Mouse (Mus musculus) ES-Bruce4 (cell line): ENCODE measurements around the gene Map4k4.

ENCODE experiments used
- CTCF ChIP-seq: IDR thresholded peaks from one replicate; pipeline ENCODE4 v1.8.1; 2011; ENCODE audit warnings: low read depth, low read length
- EP300 ChIP-seq: IDR thresholded peaks from 2 replicates; pipeline ENCODE4 v1.6.1; 2011; ENCODE audit warnings: low read depth, low read length; ENCODE audit not compliant: insufficient read depth
- POLR2A ChIP-seq: IDR thresholded peaks from one replicate; pipeline ENCODE4 v1.8.1; 2011; ENCODE audit warnings: low read length; ENCODE audit not compliant: insufficient read depth

- TF ChIP-seq CTCF (no peak), POLR2A (no peak), EP300 (no peak)
Measured at GRCm38 (mm10) chr1:40058013-40058412, 157.3 kb downstream of the Map4k4 start.
